Mouse (Mus musculus) limb, embryonic 12.5 days (tissue): ENCODE data around the gene Galnt17. TPM values are rescaled to one million over a fixed set of nuclear protein-coding genes. Genes with fewer than 3 reads are reported as not detected.

Experiments
- ATAC-seq: fragments of 200-750 bp; cut with Nextera tagmentation; 2 replicates; pipeline ENCODE4 v1.8.0; 2017; ENCODE audit warnings: low read depth, moderate TSS enrichment; ENCODE audit not compliant: insufficient number of reproducible peaks, insufficient read depth, low FRiP score, low TSS enrichment
- H3K27ac ChIP-seq: fragments of 300-500 bp; sonication (generic); 2 replicates; pipeline ENCODE4 v1.5.1; 2016; ENCODE audit warnings: mild to moderate bottlenecking, moderate library complexity
- H3K27me3 ChIP-seq: fragments of 300-500 bp; sonication (generic); 2 replicates; pipeline ENCODE4 v1.6.1; 2016; ENCODE audit warnings: mild to moderate bottlenecking, moderate library complexity
- H3K36me3 ChIP-seq: fragments of 300-500 bp; sonication (generic); 2 replicates; pipeline ENCODE4 v1.6.1; 2016; ENCODE audit warnings: mild to moderate bottlenecking, moderate library complexity
- H3K4me1 ChIP-seq: fragments of 300-500 bp; sonication (generic); replicated peaks from 2 replicates; pipeline ENCODE4 v1.6.1; 2016
- H3K4me2 ChIP-seq: fragments of 300-500 bp; sonication (generic); 2 replicates; pipeline ENCODE4 v1.6.1; 2016; ENCODE audit warnings: mild to moderate bottlenecking, moderate library complexity
- H3K4me3 ChIP-seq: fragments of 300-500 bp; sonication (generic); replicated peaks from 2 replicates; pipeline ENCODE4 v1.5.1; 2016; ENCODE audit warnings: mild to moderate bottlenecking
- H3K9ac ChIP-seq: fragments of 300-500 bp; sonication (generic); replicated peaks from 2 replicates; pipeline ENCODE4 v1.6.1; 2016; ENCODE audit warnings: mild to moderate bottlenecking, moderate library complexity
- H3K9me3 ChIP-seq: fragments of 300-500 bp; sonication (generic); 2 replicates; pipeline ENCODE4 v1.6.1; 2016; ENCODE audit warnings: mild to moderate bottlenecking, moderate library complexity
- WGBS: fragments of 180-500 bp; shearing (Covaris S2); methylation state at CpG from one replicate; pipeline ENCODE4 v1.1.7; 2016; 5-methylcytosine and 5-hydroxymethylcytosine counted together
- polyA plus RNA-seq: library from polyadenylated mRNA; unstranded; fragments of >200 nt; fragmentation: Nextera tagmentation; extraction: Ambion mirVana; gene quantifications from 2 replicates; pipeline ENCODE4 v1.2.1, GENCODE M21; 2016

Galnt17 gene
- polyA plus RNA-seq, 1 experiment from 2014 or later: 2.6 TPM

- Histone ChIP-seq H3K27ac (no peak overlapping the region), H3K4me1 (peaks cover 11% of the 10 kb centered on the region), H3K36me3 (no peaks in the 10 kb centered on the region), H3K9me3 (peaks cover 4% of the 10 kb centered on the region; the same call in 1 of the 2 replicates), H3K4me2 (no peak overlapping the region), H3K27me3 (no peaks in the 10 kb centered on the region), H3K4me3 (no peak overlapping the region), H3K9ac (no peak overlapping the region)
- 91% methylated on average over 7 of the region's 7 CpGs for WGBS
- no peak for ATAC-seq
Measured at GRCm38 (mm10) chr5:130925681-130926080, 382.6 kb downstream of the Galnt17 start.

GRCm38 (mm10) chr5:130924245-130924827 is 384.0 kb downstream of the Galnt17 start:
- Histone ChIP-seq H3K27ac (no peak overlapping the region), H3K9ac (no peak overlapping the region), H3K4me3 (no peak overlapping the region), H3K4me1 (peaks cover 6% of the 10 kb centered on the region), H3K4me2 (no peak overlapping the region), H3K9me3 (peaks cover 4% of the 10 kb centered on the region; the same call in 1 of the 2 replicates), H3K36me3 (no peaks in the 10 kb centered on the region), H3K27me3 (no peaks in the 10 kb centered on the region)
- 14% methylated on average over 2 of the region's 2 CpGs for WGBS
- no peak for ATAC-seq

GRCm38 (mm10) chr5:130919969-130920368 is 388.3 kb downstream of the Galnt17 start:
- no peaks in the 10 kb centered on the region for H3K27me3 ChIP-seq
- no peak for ATAC-seq
- no peaks in the 10 kb centered on the region for H3K36me3 ChIP-seq
- H3K9me3 ChIP-seq: no peaks in the 10 kb centered on the region
- no peak overlapping the region for H3K9ac ChIP-seq
- no peak overlapping the region for H3K4me3 ChIP-seq
- peaks cover 6% of the 10 kb centered on the region for H3K4me1 ChIP-seq
- WGBS: 93% methylated on average over 7 of the region's 7 CpGs
- no peak overlapping the region for H3K27ac ChIP-seq
- no peak overlapping the region for H3K4me2 ChIP-seq

GRCm38 (mm10) chr5:130914606-130915005 is 393.7 kb downstream of the Galnt17 start:
- Histone ChIP-seq H3K4me3 (no peak overlapping the region), H3K36me3 (no peaks in the 10 kb centered on the region), H3K27me3 (no peaks in the 10 kb centered on the region), H3K27ac (no peak overlapping the region), H3K9me3 (no peaks in the 10 kb centered on the region), H3K9ac (no peak overlapping the region), H3K4me1 (peaks cover 9% of the 10 kb centered on the region), H3K4me2 (no peak overlapping the region)
- ATAC-seq: no peak
- 75% methylated on average over 3 of the region's 3 CpGs for WGBS

- H3K4me1 ChIP-seq: peaks cover 9% of the 10 kb centered on the region
- H3K27me3 ChIP-seq: no peaks in the 10 kb centered on the region
- H3K27ac ChIP-seq: no peak overlapping the region
- ATAC-seq: no peak
- H3K4me3 ChIP-seq: no peak overlapping the region
- 66% methylated on average over 2 of the region's 2 CpGs for WGBS
- H3K36me3 ChIP-seq: no peaks in the 10 kb centered on the region
- H3K4me2 ChIP-seq: no peak overlapping the region
- H3K9me3 ChIP-seq: no peaks in the 10 kb centered on the region
- H3K9ac ChIP-seq: no peak overlapping the region
Measured at GRCm38 (mm10) chr5:130911551-130911950, 396.7 kb downstream of the Galnt17 start.

GRCm38 (mm10) chr5:130901736-130902135 is 406.6 kb downstream of the Galnt17 start:
- no peak overlapping the region for H3K4me2 ChIP-seq
- no peak for ATAC-seq
- H3K27me3 ChIP-seq: no peaks in the 10 kb centered on the region
- no peak overlapping the region for H3K4me3 ChIP-seq
- WGBS: 80% methylated on average over 3 of the region's 3 CpGs
- no peak overlapping the region for H3K27ac ChIP-seq
- H3K36me3 ChIP-seq: no peaks in the 10 kb centered on the region
- no peak overlapping the region for H3K9ac ChIP-seq
- H3K4me1 ChIP-seq: no peaks in the 10 kb centered on the region
- no peaks in the 10 kb centered on the region for H3K9me3 ChIP-seq

- Histone ChIP-seq H3K4me1 (peaks cover 4% of the 10 kb centered on the region; the same call in 1 of the 2 replicates), H3K27me3 (no peaks in the 10 kb centered on the region), H3K9ac (no peak overlapping the region), H3K9me3 (0 out of 2 replicates have a peak, but pooled peaks cover 6% of the 10 kb centered on the region), H3K4me3 (no peak overlapping the region), H3K36me3 (no peaks in the 10 kb centered on the region), H3K4me2 (no peak overlapping the region), H3K27ac (no peak overlapping the region)
- 94% methylated on average over 3 of the region's 3 CpGs for WGBS
- ATAC-seq: no peak
Measured at GRCm38 (mm10) chr5:130895991-130896390, 412.3 kb downstream of the Galnt17 start.

GRCm38 (mm10) chr5:130891735-130892134 is 416.6 kb downstream of the Galnt17 start:
- Histone ChIP-seq H3K27ac (no peak overlapping the region), H3K36me3 (no peaks in the 10 kb centered on the region), H3K27me3 (no peaks in the 10 kb centered on the region), H3K9me3 (0 out of 2 replicates have a peak, but pooled peaks cover 6% of the 10 kb centered on the region), H3K4me1 (peaks cover 10% of the 10 kb centered on the region), H3K9ac (no peak overlapping the region), H3K4me2 (no peak overlapping the region), H3K4me3 (no peak overlapping the region)
- ATAC-seq: no peak
- WGBS: 30% methylated on average over 5 of the region's 5 CpGs

- Histone ChIP-seq H3K4me1 (no peaks in the 10 kb centered on the region), H3K4me3 (no peak overlapping the region), H3K9me3 (peaks cover 13% of the 10 kb centered on the region; the same call in 1 of the 2 replicates), H3K9ac (no peak overlapping the region), H3K4me2 (no peak overlapping the region), H3K27me3 (no peaks in the 10 kb centered on the region; the same call in 1 of the 2 replicates), H3K27ac (no peak overlapping the region), H3K36me3 (no peaks in the 10 kb centered on the region)
- 82% methylated on average over 5 of the region's 5 CpGs for WGBS
- no peak for ATAC-seq
Measured at GRCm38 (mm10) chr5:130880331-130880730, 428.0 kb downstream of the Galnt17 start.

- H3K9ac ChIP-seq: no peak overlapping the region
- peaks cover 9% of the 10 kb centered on the region; the same call in 1 of the 2 replicates for H3K9me3 ChIP-seq
- H3K36me3 ChIP-seq: no peaks in the 10 kb centered on the region
- H3K4me1 ChIP-seq: no peaks in the 10 kb centered on the region
- WGBS: 91% methylated on average over 3 of the region's 3 CpGs
- H3K4me2 ChIP-seq: no peak overlapping the region
- no peak for ATAC-seq
- H3K4me3 ChIP-seq: no peak overlapping the region
- no peaks in the 10 kb centered on the region; the same call in 1 of the 2 replicates for H3K27me3 ChIP-seq
- H3K27ac ChIP-seq: no peak overlapping the region
Measured at GRCm38 (mm10) chr5:130875391-130875790, 432.9 kb downstream of the Galnt17 start.

GRCm38 (mm10) chr5:130871086-130871485 is 437.2 kb downstream of the Galnt17 start:
- Histone ChIP-seq H3K9ac (no peak overlapping the region), H3K4me1 (no peaks in the 10 kb centered on the region), H3K36me3 (no peaks in the 10 kb centered on the region), H3K4me3 (no peak overlapping the region), H3K27me3 (no peaks in the 10 kb centered on the region), H3K27ac (no peak overlapping the region), H3K9me3 (0 out of 2 replicates have a peak, but pooled peaks cover 6% of the 10 kb centered on the region), H3K4me2 (no peak overlapping the region)
- no peak for ATAC-seq
- WGBS: 43% methylated on average over 8 of the region's 8 CpGs

GRCm38 (mm10) chr5:130869869-130870268 is 438.4 kb downstream of the Galnt17 start:
- no peak overlapping the region for H3K4me3 ChIP-seq
- no peak overlapping the region for H3K4me2 ChIP-seq
- H3K9ac ChIP-seq: no peak overlapping the region
- H3K9me3 ChIP-seq: 0 out of 2 replicates have a peak, but pooled peaks cover 6% of the 10 kb centered on the region
- H3K4me1 ChIP-seq: no peaks in the 10 kb centered on the region
- 70% methylated on average over 1 of the region's 1 CpGs for WGBS
- H3K36me3 ChIP-seq: no peaks in the 10 kb centered on the region
- H3K27ac ChIP-seq: no peak overlapping the region
- ATAC-seq: no peak
- no peaks in the 10 kb centered on the region for H3K27me3 ChIP-seq
